Mouse (Mus musculus) forebrain, embryonic 11.5 days (tissue): ENCODE measurements around the gene Atp6v0e2. TPM values are rescaled to one million over a fixed set of nuclear protein-coding genes. Genes with fewer than 3 reads are reported as not detected.

Experiments
- ATAC-seq: fragments of 200-750 bp; cut with Nextera tagmentation; replicated peaks from 2 replicates; pipeline ENCODE4 v1.8.0; 2017; ENCODE audit warnings: moderate TSS enrichment; ENCODE audit not compliant: low FRiP score
- DNase-seq: peaks from one replicate; pipeline ENCODE4 v3.0.0-alpha.2; 2017; ENCODE audit warnings: low spot score
- H3K27ac ChIP-seq: fragments of 300-500 bp; sonication (generic); 2 replicates; pipeline ENCODE4 v1.5.1; 2014; ENCODE audit warnings: low read depth, low read length
- H3K27me3 ChIP-seq: fragments of 300-500 bp; sonication (generic); 2 replicates; pipeline ENCODE4 v1.6.1; 2014; ENCODE audit warnings: mild to moderate bottlenecking, low read length, mixed read lengths; ENCODE audit not compliant: control insufficient read depth, insufficient read depth
- H3K36me3 ChIP-seq: fragments of 300-500 bp; sonication (generic); 2 replicates; pipeline ENCODE4 v1.6.1; 2014; ENCODE audit warnings: mild to moderate bottlenecking, low read length, moderate library complexity, mixed read lengths; ENCODE audit not compliant: control insufficient read depth, insufficient read depth
- H3K4me1 ChIP-seq: fragments of 300-500 bp; sonication (generic); replicated peaks from 2 replicates; pipeline ENCODE4 v1.6.1; 2014; ENCODE audit warnings: low read length, mixed read lengths; ENCODE audit not compliant: control insufficient read depth, insufficient read depth
- H3K4me2 ChIP-seq: fragments of 300-500 bp; sonication (generic); 2 replicates; pipeline ENCODE4 v1.6.1; 2014; ENCODE audit warnings: low read depth, mild to moderate bottlenecking, low read length, moderate library complexity, mixed read lengths; ENCODE audit not compliant: severe bottlenecking
- H3K4me3 ChIP-seq: fragments of 300-500 bp; sonication (generic); 2 replicates; pipeline ENCODE4 v1.5.1; 2014; ENCODE audit warnings: low read depth, low read length
- H3K9ac ChIP-seq: fragments of 300-500 bp; sonication (generic); 2 replicates; pipeline ENCODE4 v1.6.1; 2014; ENCODE audit warnings: low read length
- H3K9me3 ChIP-seq: fragments of 300-500 bp; sonication (generic); 2 replicates; pipeline ENCODE4 v1.6.1; 2016; ENCODE audit warnings: low read length, mixed read lengths; ENCODE audit not compliant: control insufficient read depth
- WGBS: fragments of 180-500 bp; shearing (Covaris S2); extraction: QIAGEN DNeasy Blood & Tissue Kit; methylation state at CpG from one replicate; pipeline ENCODE4 v1.1.7; 2014; 5-methylcytosine and 5-hydroxymethylcytosine counted together
- polyA plus RNA-seq: library from polyadenylated mRNA; unstranded; fragments of >200 nt; fragmentation: Nextera tagmentation; extraction: Ambion mirVana; gene quantifications from 2 replicates; pipeline ENCODE4 v1.2.1, GENCODE M21; 2014

The Atp6v0e2 gene
- polyA plus RNA-seq, 1 experiment from 2014 or later: 52.5 TPM

- no peak overlapping the region for H3K4me3 ChIP-seq
- no peak overlapping the region for H3K27ac ChIP-seq
- no peak overlapping the region for H3K4me2 ChIP-seq
- H3K36me3 ChIP-seq: no peaks in the 10 kb centered on the region
- H3K27me3 ChIP-seq: no peaks in the 10 kb centered on the region
- ATAC-seq (no peak), DNase-seq (peak; percentile 57)
- WGBS: 61% methylated on average over 1 of the region's 1 CpGs
- H3K4me1 ChIP-seq: no peaks in the 10 kb centered on the region
- no peak overlapping the region for H3K9ac ChIP-seq
- H3K9me3 ChIP-seq: no peaks in the 10 kb centered on the region
These were observed 8.9 kb downstream of the Atp6v0e2 start for GRCm38 (mm10) chr6:48546271-48546670.

GRCm38 (mm10) chr6:48546858-48547257, 9.4 kb downstream of the Atp6v0e2 start:
- H3K4me1 ChIP-seq: no peaks in the 10 kb centered on the region
- no peaks in the 10 kb centered on the region for H3K9me3 ChIP-seq
- no peak for ATAC-seq
- no peak overlapping the region for H3K4me3 ChIP-seq
- DNase-seq: no peak
- H3K27ac ChIP-seq: no peak overlapping the region
- 80% methylated on average over 4 of the region's 4 CpGs for WGBS
- no peak overlapping the region for H3K9ac ChIP-seq
- H3K27me3 ChIP-seq: no peaks in the 10 kb centered on the region
- H3K4me2 ChIP-seq: no peak overlapping the region
- H3K36me3 ChIP-seq: no peaks in the 10 kb centered on the region

DNA sequence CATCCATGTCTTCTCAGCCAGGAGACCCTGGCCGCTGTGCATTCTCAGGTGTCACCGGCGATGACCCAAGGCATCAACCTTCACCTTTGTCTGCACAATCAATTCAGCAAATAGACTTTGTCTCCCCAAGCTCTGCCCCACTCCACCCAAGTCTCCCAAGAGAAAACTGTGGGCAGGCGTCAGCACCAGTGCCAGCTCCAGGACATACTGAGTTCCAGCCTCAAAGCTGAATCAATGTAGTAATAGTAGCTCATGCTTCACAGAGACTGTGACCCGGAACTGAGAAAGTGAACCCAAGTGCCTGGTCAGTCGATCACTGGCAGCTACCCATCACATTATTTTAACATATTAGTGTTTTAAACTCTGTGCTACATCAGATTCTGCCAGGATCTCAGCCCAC, 10.9 kb downstream of the Atp6v0e2 start:
- ATAC-seq (no peak), DNase-seq (no peak)
- no peak overlapping the region for H3K9ac ChIP-seq
- H3K4me2 ChIP-seq: no peak overlapping the region
- no peaks in the 10 kb centered on the region for H3K36me3 ChIP-seq
- H3K27ac ChIP-seq: no peak overlapping the region
- no peak overlapping the region for H3K4me3 ChIP-seq
- WGBS: 85% methylated on average over 6 of the region's 6 CpGs
- no peaks in the 10 kb centered on the region for H3K9me3 ChIP-seq
- no peaks in the 10 kb centered on the region for H3K4me1 ChIP-seq
- no peaks in the 10 kb centered on the region for H3K27me3 ChIP-seq

GRCm38 (mm10) chr6:48552918-48553317, 15.5 kb downstream of the Atp6v0e2 start:
- Histone ChIP-seq H3K27me3 (no peaks in the 10 kb centered on the region), H3K4me3 (no peak overlapping the region), H3K36me3 (no peaks in the 10 kb centered on the region), H3K4me2 (no peak overlapping the region), H3K9me3 (no peaks in the 10 kb centered on the region), H3K27ac (no peak overlapping the region), H3K9ac (no peak overlapping the region), H3K4me1 (peaks cover 4% of the 10 kb centered on the region; the same call in 1 of the 2 replicates)
- ATAC-seq: no peak
- DNase-seq: peak; percentile 51
- WGBS: 69% methylated on average over 4 of the region's 4 CpGs

DNA sequence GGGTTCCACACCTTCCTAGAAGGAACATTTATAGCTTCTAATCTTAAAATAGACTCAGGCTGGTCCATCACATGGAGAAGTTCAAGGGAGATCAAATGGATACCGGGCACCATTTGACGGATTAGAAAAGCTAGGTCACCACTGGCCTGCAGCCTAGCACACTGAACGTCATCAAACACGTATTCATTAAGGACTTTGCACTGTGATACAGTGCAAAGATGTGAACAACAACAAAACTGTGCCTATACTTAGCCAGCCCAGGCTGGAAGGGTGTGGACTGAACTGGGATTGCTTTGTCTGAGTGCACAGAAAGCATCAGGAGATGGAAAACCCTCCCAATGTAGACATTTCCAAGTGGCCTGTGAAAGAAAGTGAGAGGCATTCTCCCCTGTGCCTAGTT, 16.4 kb downstream of the Atp6v0e2 start:
- no peaks in the 10 kb centered on the region for H3K27me3 ChIP-seq
- H3K9me3 ChIP-seq: no peaks in the 10 kb centered on the region
- peak overlapping the region; percentile 40 for H3K4me3 ChIP-seq
- ATAC-seq (0 out of 2 replicates have a peak, but pooled peaks have one; percentile 8), DNase-seq (no peak)
- peaks cover 4% of the 10 kb centered on the region; the same call in 1 of the 2 replicates for H3K4me1 ChIP-seq
- peak overlapping the region; percentile 81 for H3K9ac ChIP-seq
- H3K36me3 ChIP-seq: no peaks in the 10 kb centered on the region
- H3K4me2 ChIP-seq: peak overlapping the region; percentile 85
- H3K27ac ChIP-seq: peak overlapping the region; percentile 92
- 82% methylated on average over 4 of the region's 4 CpGs for WGBS

DNA sequence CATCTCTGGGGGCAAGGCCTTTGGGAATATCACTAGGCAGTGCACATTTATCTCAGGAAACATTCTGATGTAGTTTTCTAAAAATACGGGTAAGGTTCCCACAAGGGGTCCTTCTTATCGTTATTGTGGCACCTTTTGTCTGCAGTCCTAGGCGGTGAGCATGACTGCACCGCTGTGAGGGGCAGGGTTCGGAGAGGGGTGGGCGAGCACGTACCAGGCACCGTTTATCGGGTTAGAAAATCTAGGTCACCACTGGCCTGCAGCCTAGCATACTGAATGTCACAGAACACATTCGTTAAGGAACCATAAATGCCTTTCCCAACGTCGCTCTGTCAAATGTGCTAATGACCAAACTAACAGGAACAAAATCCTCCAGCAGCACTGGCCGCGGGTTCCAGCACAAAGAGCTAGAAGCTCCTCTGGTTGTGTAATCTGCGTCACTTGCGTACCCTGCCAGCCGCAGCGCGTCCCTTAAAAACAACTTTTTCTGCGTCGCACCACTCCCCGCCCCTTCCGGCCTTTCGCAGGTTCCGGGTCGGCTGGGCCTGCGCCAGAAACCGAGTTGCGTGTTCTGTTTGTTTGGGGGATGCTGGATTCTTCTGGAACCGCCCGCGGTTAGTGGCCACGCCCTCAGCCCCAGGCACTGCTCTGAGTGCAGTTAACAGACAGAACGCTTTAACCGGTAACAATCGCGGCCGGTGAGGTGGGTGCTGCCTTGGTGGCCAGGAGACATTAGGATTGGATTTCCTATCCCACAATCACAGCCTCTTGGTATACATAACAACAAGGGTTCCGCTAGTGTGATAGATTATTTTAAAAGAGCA, 17.1 kb downstream of the Atp6v0e2 start, which contains the start of gene Lrrc61:
Gene Lrrc61, plus strand, starts transcription at position 517 of the 824 bp plus-strand sequence.
- Histone ChIP-seq H3K4me2 (peak within 1 kb of the TSS; percentile 85), H3K4me1 (peaks cover 4% of the 10 kb centered on the region; the same call in 1 of the 2 replicates), H3K4me3 (peak within 1 kb of the TSS; percentile 40), H3K9ac (peak within 1 kb of the TSS; percentile 81), H3K27me3 (no peaks in the 10 kb centered on the region), H3K36me3 (no peaks in the 10 kb centered on the region), H3K9me3 (no peaks in the 10 kb centered on the region), H3K27ac (peak within 1 kb of the TSS; percentile 92)
- DNase-seq (peak; percentile 94), ATAC-seq (peak; percentile 89)
- WGBS: under 1% methylated on average over 39 of the region's 39 CpGs

DNA sequence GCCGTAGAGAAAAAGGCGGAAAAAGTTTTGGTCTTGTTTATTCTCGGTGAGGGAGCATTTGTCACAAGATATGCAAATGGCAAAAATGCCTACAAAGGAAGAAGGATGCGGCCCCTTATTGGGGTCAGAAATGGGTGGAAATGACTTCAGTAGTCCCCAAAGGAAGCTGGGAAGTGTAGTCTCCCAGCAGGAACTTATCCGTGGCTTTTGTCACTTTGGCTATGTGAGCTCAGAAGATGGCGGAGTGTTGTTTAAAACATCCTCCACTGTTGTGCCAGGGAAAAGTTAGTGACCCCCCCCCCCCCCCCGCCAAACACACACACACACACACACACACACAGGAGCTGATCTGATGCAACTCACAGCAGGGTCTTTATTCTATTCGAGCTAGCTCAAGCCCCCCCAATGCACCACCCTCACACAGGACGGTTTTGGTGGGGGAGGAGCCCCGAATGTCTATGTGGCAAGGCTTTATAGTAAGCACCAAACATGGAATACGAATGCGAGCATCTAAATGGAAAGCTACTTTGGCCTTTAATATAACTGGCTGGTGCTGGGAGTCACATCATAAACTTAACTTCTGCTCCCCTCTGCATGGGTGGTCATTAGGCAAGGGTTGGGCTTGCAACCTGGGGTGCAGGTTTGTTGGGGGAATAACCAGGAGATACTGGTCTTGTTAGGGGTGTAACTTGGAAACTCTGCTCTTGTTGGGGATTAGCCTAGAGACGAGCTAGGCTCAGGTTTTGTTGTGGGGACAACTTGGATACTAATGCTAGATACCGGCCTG, 17.9 kb downstream of the Atp6v0e2 start:
- Histone ChIP-seq H3K4me1 (peaks cover 4% of the 10 kb centered on the region; the same call in 1 of the 2 replicates), H3K4me2 (peak overlapping the region; percentile 85), H3K36me3 (no peaks in the 10 kb centered on the region), H3K27me3 (no peaks in the 10 kb centered on the region), H3K4me3 (peak overlapping the region; percentile 40), H3K9ac (peak overlapping the region; percentile 81), H3K9me3 (no peaks in the 10 kb centered on the region), H3K27ac (peak overlapping the region; percentile 92)
- peak; percentile 61 for DNase-seq
- ATAC-seq: peak; percentile 83
- WGBS: 30% methylated on average over 14 of the region's 14 CpGs

GRCm38 (mm10) chr6:48555956-48556355, 18.5 kb downstream of the Atp6v0e2 start:
- Histone ChIP-seq H3K9me3 (no peaks in the 10 kb centered on the region), H3K36me3 (no peaks in the 10 kb centered on the region), H3K4me2 (no peak overlapping the region), H3K4me3 (no peak overlapping the region), H3K9ac (no peak overlapping the region), H3K4me1 (peaks cover 4% of the 10 kb centered on the region; the same call in 1 of the 2 replicates), H3K27ac (no peak overlapping the region), H3K27me3 (no peaks in the 10 kb centered on the region)
- ATAC-seq (no peak), DNase-seq (no peak)
- 95% methylated on average over 3 of the region's 3 CpGs for WGBS
